Mouse (Mus musculus) urinary bladder, postnatal 4 days (tissue): ENCODE measurements around the gene Nfil3.

Experiments used
- DNase-seq, 2 experiments: peaks; one replicate each; pipeline ENCODE4 v3.0.0; 2021 to 2022; ENCODE audit warnings: low spot score in 2 of 2

The Nfil3 gene

DNA sequence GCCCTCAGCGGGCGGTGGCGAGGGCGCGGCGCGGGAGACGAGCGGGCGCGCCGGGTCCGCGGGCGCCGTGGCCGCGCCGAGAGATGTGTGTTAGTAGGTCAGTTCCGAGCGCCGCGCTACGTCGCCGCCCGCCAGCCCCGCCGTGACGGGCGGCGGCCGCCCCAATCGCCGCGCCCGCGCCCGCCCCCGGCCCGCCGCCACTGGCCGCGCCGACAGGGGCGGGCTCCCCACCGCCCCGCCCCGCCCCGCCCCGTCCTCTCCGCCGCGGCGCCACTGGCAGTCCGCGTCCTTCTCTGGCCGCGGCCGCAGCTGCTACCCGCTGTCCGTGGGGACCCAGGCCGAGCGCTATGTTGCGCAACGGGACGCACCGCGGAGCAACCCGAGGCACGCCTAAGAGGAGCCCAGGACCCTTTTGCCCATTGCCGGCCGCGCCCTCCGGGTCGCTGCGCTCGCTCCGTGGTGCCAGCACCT is at the start of gene Nfil3:
Gene Nfil3 (minus strand): TSS at position 123 of the 471 bp plus-strand sequence.
- peak; percentile 75 to 78 for DNase-seq

DNA sequence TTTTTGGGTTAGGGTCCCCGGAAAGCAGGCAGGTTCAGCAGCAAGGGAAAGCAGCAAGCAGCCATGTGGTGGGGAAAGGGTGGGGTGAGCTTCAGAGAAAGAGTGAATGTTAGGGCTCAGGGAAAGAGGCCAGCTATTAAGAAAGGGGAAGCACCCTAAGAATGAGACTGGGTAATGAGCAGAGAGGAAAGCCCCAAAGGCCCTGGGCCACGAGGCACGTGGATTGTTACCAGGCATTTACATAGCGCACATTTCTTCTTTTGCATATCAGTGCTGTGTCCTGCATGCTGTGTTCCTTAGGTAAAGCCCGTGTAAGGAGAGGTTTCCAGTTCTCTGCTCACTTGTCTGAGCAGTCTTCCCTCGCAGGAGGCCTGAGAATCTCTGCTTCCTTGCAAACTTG is 43.4 kb upstream of the Nfil3 start:
- no peak for DNase-seq

DNA sequence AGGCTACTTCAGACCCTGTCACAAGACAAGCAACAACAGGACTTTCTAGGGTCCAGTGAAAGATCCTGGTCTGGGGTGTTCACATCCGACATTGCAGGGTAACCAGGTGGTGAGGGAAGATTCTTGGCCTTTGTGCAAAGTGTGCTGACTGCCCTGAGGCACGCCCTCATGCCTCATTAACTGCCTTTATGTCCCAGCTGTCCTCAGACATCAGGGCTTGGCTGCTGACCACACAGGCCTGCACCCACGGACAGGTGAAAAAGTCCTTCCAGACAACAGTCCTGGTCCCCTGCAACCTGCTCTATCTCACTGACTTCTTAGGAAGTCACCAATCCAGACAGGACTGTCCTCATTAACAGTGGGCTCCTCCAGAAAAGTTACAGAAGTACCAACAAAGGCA is 39.4 kb upstream of the Nfil3 start:
- no peak for DNase-seq

DNA sequence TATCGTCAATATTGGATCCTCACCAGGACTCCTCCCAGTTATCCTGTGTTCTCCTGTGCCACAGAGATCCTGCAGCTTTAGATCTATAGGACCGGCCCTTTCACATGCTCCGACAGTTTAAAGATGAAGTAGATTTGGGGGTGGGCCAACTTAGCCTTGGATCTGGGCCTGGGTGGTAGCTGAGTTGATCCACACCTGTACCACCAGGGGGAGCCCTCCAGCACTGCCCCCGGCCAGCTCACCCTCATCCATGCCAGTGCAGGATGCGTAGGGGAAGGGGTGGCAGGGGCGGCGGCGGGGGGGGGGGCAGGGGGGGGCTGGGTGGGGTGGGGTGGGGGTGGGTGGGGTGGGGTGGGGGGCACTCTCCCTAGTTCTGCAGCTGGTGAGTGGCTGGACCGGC is 38.7 kb upstream of the Nfil3 start:
- DNase-seq = no peak

DNA sequence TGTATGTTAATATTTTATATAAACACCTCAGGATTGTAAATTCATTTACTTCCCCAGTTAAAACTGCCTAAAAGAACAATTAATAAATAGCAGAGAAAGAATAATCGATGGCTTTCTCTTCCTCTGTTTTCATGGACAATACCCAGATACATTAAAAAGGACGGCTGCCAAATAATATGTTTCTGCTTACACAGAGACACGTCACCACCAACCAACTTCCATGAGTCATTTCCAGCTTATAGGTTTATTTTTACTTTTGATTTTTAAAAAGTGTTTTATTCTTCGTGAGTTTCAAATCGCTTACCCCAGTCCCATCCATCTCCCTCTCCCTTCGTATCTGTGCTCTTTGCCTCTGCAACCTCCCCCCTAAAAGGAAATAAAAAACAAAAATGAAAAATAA is 38.1 kb upstream of the Nfil3 start:
- DNase-seq = no peak

DNA sequence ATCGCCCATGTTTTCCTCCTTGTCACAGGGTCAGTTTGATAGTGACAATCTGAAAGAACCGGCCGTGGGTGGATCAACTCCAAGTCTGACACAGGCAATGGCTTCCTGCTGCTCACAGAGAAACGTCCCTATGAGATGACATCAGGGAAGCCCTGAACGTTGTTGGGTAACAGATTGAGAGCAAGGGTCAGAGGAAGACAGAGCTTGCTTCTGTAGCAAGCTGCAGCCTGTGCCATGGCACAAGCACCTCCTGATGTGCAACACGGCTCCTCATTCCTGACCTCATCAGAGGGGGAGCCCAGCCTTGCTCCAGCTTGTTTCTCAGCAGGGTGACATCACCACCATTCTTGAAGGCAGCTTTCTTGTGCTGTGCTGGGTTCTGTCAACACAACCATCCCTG is 37.1 kb upstream of the Nfil3 start:
- DNase-seq = no peak

DNA sequence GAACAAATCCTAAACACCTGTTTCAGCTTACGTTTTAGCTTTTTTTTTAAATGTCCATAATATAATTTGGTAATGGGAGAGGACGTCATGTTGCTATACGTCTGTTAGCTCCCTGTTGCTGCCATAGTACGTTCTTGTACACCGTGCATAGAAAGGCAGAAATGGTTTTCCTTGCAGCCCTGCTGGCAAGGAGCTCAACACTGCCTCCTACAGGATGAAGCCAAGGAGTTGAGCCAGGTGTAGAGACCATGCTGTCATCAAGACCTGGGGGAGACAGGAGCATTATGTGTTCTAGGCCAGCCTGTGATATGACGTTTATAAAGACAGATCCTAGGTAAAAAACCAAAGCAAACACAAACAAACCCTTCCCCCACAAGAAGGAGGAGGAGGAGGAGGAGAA is 36.2 kb upstream of the Nfil3 start:
- DNase-seq = no peak

DNA sequence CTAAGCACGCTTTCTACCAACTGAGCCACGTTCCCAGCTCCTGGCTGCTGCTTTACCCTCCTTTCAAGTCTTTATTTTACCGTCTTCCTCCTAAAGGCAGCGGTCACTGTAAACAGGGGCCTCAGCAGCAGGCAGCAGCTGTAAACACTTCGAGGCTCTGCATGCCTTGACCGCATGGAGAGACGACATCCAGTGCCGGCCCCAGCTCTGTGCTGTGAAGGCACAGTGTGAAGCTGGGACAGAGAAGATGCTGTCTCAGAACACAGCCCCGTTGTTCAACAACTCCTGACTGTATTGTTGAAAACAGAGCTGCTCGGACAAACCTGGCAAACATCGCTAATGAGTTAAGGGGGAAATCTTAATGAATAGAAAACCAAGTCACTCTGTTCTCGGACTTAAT is 30.6 kb upstream of the Nfil3 start:
- no peak for DNase-seq

DNA sequence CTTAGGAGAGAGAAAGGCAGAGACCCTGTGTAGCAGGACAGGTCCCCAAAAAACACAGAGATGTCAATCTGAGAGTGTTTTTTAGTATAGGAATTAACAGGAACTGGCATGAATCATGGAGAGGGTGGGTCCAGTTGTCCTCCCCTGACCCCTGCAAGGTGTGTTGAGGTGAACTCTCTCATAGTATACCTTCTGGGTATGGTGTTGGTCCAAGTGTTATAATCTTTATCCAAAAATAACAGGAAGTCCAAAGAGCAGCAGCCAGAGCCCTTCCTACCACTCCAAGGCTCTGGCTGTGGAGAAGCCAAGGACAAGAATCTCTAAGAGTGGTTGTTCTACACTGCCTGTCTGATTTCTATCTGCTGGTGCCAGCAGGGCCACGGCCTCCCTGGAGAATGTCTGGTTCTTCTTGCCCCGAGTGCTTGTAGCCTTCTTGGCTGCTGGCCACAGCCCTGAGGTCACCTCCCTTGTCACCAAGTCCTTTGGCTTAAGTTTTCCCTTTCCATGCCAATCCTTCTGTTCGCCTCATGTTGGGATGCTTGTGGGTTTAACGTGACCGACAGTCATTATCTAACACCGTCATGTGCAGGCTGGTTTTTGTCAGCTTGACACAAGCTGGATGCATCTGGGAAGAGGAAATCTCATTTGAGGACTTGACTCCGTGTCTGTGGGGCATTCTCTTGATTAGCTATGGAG is 27.8 kb upstream of the Nfil3 start:
- DNase-seq = no peak

DNA sequence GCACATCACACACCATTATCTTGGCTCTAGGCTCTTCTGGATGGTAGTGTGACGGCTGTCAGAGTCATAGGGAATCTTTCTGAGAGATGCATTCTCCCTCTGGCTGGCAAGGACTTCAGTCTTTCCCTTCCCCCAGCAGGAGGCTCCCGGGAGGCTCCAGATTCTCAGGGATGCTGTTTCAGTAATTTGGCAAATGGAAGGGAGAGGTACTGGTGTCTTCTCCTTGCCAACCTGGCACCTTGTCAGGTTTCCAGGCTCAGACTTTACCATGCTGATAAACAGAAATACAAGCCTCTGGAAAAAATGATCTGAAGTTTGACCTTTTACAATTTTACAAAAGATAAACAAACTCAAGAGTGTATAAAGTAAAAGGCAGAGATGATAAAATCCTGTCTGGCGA is 26.9 kb upstream of the Nfil3 start:
- DNase-seq = no peak

DNA sequence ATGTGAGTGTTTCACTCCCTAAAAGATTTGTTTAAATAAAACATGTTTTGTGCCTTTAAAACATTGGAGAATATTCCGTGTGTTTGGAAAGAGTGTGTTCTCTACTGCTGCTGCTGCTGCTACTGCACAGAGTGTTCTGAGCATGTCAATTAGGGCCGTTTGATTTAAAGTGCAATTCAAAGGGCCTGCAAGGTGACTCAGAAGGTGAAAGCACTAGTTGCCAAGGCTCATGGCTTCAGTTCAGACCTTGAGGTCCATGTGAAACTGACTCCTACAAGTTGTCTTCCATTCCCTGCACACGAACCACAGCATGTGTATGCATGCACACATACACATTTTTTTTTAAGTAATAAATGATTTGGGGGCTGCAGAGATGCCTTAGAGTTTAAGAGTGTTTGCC is 22.4 kb upstream of the Nfil3 start:
- DNase-seq = no peak

DNA sequence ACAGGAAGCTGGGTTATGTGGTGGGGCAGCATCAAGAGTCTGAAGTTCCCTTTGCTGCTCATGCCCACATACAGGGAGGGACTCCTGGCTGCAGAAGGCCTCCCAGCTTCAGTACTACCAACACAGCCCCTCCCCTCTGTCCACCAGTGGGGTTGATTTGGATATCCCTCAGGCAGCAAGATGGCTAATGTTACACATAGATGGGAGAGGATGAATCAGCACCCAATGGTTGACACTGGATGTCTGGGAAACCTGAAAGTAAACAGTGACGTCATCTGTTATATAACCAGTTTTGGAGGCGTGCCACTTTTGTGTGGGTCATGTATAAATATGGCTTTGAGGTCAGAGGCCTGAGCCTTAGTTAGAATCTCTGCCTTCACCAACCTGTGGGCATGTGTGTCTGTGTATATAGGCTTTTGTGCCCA is 20.6 kb upstream of the Nfil3 start:
- DNase-seq = no peak

DNA sequence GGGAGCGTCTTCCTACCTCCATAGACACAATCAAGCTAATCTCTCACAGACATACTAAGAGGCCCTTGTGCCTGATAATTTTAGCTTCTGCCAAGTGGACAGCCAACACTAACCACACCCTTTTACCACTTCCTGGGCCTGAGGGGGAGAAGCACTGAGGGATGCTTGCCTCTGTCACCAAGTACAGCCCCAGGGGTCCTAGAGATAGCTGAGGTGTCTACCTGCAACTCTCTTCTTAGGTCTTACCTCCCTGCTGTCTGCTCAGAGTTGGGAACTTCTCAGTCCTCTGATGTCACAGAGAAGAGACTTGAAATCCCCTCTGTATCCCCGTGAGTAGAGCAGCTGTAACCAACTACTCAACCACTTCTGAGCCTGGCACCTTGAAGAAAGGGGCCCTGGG is 19.6 kb upstream of the Nfil3 start:
- DNase-seq = no peak

DNA sequence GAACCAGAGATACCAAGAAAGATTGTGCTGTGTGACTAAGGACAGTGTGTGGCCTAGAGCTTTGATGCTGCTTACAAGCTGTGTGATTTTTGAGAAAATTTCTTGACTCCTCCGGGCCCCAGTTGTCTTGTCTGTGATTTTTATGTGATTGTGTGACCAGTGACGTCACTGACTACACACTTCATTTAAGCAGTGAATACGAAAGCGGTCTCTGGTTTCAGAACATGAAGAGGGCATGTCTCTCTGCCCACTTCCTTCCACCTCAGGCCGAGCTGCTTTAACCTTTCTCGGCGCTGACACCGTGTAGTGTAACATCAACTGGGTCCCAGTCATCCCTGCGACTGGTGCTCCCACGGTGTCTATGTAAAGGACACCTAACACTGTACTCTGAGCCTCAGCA is 17.7 kb upstream of the Nfil3 start:
- DNase-seq = no peak

DNA sequence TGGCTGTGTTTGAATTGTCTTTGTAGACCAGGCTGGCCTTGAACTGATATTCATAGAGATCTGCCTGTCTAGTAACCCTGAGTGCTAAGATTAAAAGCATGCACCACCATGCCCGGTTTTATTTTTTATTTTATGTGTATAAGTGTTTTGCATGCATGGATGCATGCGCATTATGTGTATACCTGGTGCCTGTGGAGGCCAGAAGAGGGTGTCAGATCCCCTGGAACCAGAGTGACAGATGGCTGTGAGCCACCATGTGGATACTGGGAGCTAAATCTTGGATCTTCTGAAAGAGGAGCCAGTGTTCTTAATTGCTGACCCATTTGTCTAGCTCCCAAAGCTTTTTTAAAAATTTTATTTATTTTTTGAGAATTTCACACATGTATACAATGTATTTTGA is 16.9 kb upstream of the Nfil3 start:
- DNase-seq = no peak

DNA sequence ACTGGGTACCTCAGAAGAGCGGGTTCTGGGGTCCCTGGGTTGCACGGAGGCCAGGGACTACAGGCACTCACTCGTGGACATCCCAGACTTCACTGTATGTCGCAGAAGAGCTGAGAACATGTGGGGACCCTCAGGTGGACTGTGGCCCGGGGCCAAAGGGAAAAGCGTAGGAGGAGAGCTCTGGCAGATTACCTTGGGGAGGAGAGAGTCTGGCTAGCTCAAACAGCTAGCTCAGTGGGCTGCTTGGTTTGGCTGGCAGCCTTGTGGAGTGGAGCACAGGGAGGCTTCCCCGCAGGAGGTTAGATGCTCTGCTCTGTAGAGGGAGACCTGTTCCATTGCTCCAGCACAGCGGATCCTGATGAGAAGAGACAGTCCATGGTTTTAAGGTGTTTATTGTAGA is 15.3 kb upstream of the Nfil3 start:
- DNase-seq = no peak

DNA sequence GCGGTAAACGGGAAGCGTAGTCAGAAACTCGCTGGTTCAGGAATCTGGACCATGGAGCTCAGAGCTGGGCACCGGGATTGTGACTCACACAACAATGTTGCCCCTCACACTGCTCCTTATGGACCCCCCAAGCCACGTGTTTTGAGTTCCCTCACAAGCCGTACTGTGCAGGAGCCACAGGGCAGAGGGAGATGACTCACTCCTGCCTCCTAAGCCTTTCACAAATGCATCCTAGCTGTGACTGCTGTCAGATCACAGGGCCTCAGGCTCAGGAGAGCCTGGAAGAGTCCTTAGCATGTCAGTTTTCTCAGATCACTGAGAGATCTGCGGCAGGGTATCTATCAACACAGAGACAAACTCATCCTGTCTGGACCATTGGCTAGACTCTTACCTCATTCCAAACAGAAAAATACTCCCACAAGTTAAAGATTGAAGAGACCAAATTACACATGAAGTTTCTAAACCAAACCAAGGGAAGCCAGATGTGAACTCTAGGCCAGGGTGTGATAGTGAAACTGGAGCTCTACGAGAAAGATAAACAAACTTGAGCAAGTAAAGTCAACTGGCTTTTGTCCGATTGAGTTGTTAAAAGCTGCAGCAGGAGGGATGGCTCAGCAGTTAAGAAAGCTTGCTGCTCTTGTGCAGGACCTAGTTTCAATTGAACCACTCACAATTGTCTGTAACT is 13.5 kb upstream of the Nfil3 start:
- DNase-seq = no peak

DNA sequence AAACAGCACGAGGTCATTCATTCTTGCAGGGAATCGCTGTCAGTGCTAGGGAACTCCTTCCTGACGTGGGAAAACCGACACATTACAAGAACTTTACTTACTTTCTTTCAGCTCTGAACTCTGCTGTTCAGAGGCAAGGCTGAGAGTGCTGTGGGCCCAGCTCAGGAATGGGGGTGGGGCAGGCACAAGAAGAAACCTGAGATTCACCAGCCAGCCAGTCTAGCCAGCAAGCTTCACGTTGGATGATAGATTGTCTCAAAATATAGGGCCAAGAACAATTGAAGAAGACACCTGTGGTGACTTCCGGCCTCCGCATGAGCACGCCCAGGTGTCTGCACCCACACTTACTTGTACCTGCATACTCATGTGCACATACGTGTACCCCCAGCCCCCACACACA is 9.3 kb upstream of the Nfil3 start:
- no peak for DNase-seq

DNA sequence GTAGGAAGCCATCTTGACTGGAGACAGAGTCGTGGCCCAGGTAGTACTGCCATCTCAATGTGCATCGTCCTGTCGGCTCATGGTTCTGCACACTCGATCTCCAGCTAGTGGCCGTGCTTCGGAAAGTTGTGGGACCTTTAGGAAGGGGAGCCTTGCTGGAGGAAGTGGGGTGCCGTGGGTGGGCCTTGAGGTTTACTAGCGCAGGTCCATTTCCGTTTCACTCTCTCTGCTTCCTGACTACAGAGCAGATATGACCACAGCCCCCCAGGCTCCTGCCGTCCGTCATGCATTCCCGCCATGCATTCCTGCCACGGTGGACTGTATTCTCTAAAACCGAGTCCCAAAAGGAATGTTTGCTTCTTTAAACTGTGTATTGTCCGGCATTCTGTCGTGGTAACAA is 8.1 kb upstream of the Nfil3 start:
- no peak for DNase-seq

DNA sequence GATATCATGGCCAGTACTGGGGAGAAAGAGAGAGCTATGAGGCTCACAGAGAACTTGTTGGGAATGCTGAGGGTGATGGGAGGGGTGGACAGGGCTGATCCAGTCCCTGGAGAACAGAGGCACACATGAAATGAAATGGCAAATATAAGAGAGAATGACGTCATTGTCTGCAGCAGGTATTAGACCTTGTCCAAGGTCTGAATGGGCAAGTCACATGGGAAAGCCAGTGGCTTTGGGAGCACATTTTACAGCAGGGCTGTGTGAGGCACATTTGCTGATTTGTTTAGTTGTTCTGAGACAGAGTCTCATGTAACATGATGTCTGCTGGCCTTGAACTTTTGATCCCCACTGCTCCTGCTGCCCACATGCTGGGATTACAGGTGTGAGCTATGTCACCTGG is 7.0 kb upstream of the Nfil3 start:
- DNase-seq = no peak

DNA sequence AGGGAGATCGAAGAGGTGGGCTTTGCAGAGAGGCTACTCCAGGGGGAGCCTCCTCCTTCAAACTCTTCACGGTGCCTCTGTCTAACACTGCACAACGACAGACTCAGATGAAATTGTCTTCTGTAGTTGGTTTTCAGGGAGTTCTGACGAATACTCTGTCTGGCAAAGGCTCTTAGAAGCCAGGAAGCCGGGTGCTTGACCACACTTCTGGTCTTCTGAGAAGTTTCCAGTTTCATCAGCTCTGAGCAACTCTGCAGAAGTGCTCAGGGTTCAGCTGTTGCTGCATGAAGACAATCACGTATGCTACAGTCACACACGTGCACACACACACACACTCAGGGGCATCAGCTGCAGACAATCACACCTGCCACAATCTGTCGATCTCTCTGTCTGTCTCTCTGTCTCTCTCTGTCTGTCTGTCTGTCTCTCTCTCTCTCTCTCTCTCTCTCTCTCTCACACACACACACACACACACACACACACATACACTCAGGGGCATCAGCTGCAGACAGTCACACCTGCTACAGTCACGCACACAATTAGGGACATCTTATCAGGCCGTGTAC is 5.4 kb upstream of the Nfil3 start:
- no peak for DNase-seq

DNA sequence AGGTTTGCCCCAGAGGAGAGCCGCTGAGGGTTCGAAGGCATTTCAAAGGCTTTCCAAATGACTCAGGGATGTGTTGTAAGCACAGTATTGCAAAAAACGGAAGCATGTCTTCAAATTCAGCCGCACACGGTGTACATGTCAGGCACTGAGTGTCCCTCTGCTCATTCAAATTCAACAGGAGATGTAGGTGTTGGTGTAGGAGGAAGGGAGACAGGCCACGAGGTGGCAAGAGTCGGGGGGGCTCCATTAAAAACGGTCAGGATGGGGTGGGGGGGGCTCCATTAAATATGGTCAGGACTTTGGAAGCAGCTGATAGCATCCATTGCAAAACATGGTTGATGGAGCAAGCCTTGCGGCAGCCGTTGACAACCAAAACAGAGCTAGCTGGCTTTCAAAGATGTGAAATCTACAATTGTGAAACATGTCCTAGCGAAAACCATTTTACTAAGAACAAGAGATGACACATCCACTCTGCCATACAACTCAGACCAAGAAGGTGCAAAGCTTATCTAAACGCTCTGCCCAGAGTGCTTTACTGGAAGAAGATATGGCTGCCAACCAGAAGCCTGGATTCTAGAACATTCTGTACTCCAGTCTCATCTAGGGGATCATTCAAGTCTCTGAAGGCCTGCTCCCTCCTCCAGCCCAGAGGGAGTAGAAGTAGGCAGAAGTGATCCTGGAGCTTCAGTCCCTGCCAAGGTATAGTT is 4.8 kb upstream of the Nfil3 start:
- no peak for DNase-seq

DNA sequence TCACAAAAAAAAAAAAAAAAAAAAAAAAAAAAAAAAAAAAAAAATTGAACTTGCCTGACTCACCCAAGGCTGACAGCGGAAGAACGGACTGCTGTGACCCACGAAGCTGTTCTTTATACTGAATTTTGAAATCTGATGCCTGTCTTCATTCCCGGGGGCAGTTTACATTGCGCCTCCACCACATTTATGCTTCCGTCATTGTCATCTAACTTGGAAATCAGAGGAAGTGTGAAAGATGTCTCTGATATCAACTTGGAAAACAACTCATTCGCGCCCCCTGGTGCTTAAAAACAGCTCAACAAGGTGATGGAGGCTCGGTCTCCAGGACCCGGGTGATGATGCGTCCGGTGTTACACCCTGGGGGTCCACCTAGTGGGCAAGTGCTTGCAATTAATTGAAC is 1.8 kb upstream of the Nfil3 start:
- DNase-seq = peak; percentile 79 to 90
